Mouse (Mus musculus): ENCODE data around the gene Nptn.

- TF ChIP-seq POLR2AphosphoS5 (IDR thresholded peaks at IDR 0.05; ENCODE audit: insufficient replicate concordance, low read depth, low read length) (no peak), CTCF (IDR thresholded peaks at IDR 0.05; ENCODE audit: low read depth, low read length) (no peak), GATA1 (IDR thresholded peaks at IDR 0.05; ENCODE audit: borderline replicate concordance, low read length) (no peak), GATA2 (IDR thresholded peaks at IDR 0.05; ENCODE audit: borderline replicate concordance, low read depth, low read length) (no peak), TAL1 (conservative IDR thresholded peaks at IDR 0.05; ENCODE audit: low read depth, low read length) (no peak)
These were observed 633 bp upstream of the Nptn start for GRCm38 (mm10) chr9:58581283-58581930.
